Mouse (Mus musculus): ENCODE measurements around the gene Ruvbl1. TPM values are rescaled to one million over a fixed set of nuclear protein-coding genes. Genes with fewer than 3 reads are reported as not detected.

Ruvbl1 gene
- total and polyA plus RNA-seq, 3 experiments, result 156 to 169 (median 159) TPM

DNA sequence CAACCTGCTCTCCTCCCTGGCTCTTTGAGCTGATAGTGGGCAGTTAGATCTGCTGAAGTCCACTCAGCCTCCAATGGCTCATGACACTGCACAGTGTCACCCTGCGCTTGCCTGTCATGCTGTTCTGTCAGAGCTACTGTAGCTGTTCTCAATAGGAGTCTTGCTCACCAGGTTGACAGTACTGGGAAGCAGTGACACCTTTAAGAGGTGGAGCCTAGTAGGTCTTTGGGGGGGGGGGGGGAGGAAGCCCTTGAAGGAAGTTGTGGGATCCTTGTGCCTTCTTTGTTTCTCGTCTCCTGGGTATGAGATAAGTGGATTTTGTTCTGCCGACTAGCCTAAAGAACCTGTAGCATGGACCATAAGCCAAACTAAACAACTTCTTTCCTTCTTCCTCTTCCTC, 57.4 kb downstream of the Ruvbl1 start (continued):
- no peak for TF ChIP-seq CTCF (conservative IDR thresholded peaks at IDR 0.05 in 1 of 2, IDR thresholded peaks at IDR 0.05 in 1 of 2; ENCODE audit: low read depth in 2 of 2, low read length in 2 of 2)
- no peak for TF ChIP-seq POLR2AphosphoS2 (IDR thresholded peaks at IDR 0.05; ENCODE audit: low read depth, low read length)
- TF ChIP-seq MEF2A (IDR thresholded peaks at IDR 0.05; ENCODE audit: borderline replicate concordance, low read depth, low read length), result no peak
- TF ChIP-seq CHD2 (IDR thresholded peaks at IDR 0.05; ENCODE audit: low read length), result no peak; the same call in 1 of the 2 replicates
- TF ChIP-seq E2F4 (IDR thresholded peaks at IDR 0.05; ENCODE audit: insufficient replicate concordance, low read depth, low read length), result no peak

DNA sequence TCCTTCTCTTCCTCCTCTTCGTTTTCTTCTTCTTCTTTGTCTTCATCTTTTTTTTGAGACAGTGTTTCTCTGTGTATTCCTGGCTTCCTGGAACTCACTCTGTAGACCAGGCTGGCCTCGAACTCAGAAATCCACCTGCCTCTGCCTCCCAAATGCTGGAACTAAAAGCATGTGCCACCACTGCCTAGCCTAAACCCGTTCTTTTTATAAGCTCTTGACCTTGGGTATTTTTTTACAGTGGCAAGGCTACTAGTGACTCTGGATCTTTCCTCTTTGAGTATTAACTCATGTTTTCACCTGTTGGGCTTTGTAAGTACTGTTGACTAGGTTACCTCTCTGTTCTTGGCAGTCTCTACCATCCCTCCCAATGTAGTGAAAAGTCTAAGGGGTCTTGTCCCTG, 57.8 kb downstream of the Ruvbl1 start:
- TF ChIP-seq MAFK (IDR thresholded peaks at IDR 0.05; ENCODE audit: insufficient replicate concordance, low read length) (no peak), E2F4 (IDR thresholded peaks at IDR 0.05; ENCODE audit: insufficient replicate concordance, low read depth, low read length) (no peak), TBP (conservative IDR thresholded peaks at IDR 0.05; ENCODE audit: low read depth, low read length) (peak; percentile 73), MYC (IDR thresholded peaks at IDR 0.05; ENCODE audit: low read depth, low read length) (no peak), BHLHE40 (IDR thresholded peaks at IDR 0.05; ENCODE audit: low read depth, low read length) (no peak), POLR2AphosphoS2 (IDR thresholded peaks at IDR 0.05; ENCODE audit: low read depth, low read length) (no peak), CHD2 (IDR thresholded peaks at IDR 0.05; ENCODE audit: low read length) (no peak)
- H3K4me3 ChIP-seq (replicated peaks in 1 of 3; ENCODE audit: low read depth in 2 of 3, low read length in 2 of 3, poor library complexity in 1 of 3), result peak overlapping the region in 2 of 3 experiments; percentile 28 to 48
- H3K36me3 ChIP-seq (replicated peaks in 1 of 2; ENCODE audit: control insufficient read depth in 1 of 2, insufficient read depth in 1 of 2, low read length in 1 of 2), result no peaks in the 10 kb centered on the region
- H3K4me1 ChIP-seq (ENCODE audit: control insufficient read depth in 1 of 2, insufficient read depth in 2 of 2), result peaks cover 2 to 20% of the 10 kb centered on the region in 2 experiments; a peak in 3 of 4 replicates
- no peaks in the 10 kb centered on the region for H3K9me3 ChIP-seq (replicated peaks; ENCODE audit: low read length)
- no peak for DNase-seq (ENCODE audit: extremely low read depth)
- dilution Hi-C loops (cut with MboI; ENCODE audit: extremely low pct_ligation_motif_present, extremely low pct_unique_long_range_greater_than_20kb, low sequenced_read_pairs) (no loop called here), in situ Hi-C loops (cut with MboI; ENCODE audit: low pct_ligation_motif_present, low pct_unique_long_range_greater_than_20kb, low sequenced_read_pairs) (no loop called here)
- no peak overlapping the region for H3K27ac ChIP-seq (ENCODE audit: insufficient read depth, low read depth)
- H3K9ac ChIP-seq (ENCODE audit: insufficient read depth, low read depth), result peak overlapping the region; percentile 31; the same call in 1 of the 2 replicates
- H3K4me2 ChIP-seq (ENCODE audit: insufficient read depth, low read depth, poor library complexity, severe bottlenecking), result peak overlapping the region; percentile 67; the same call in 1 of the 2 replicates
- H3K27me3 ChIP-seq (replicated peaks), result no peaks in the 10 kb centered on the region
- peaks cover 5% of the 10 kb centered on the region for H3K79me2 ChIP-seq (replicated peaks; ENCODE audit: control insufficient read depth, extremely low read depth, insufficient read depth, poor library complexity, severe bottlenecking)

DNA sequence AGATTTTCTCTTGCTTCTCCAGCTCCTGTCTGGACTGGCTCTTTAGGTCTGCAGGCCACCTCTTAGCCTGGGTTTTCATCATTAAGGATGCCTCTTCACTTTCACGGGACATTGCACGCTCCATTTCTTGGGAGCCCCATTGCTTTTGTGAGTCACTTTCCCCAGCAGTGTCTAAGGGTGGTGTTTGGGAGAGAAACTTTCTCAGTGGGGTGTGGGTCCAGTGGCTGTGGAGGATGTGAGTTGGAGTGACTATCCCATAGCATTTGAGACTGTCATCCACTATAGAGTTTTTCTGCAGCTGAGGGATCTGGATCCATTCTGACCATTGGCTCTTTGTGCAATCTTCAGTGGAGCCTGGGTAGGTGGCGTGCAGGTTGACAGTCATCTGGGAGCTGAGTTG, 58.2 kb downstream of the Ruvbl1 start:
- Histone ChIP-seq H3K4me2 (ENCODE audit: insufficient read depth, low read depth, poor library complexity, severe bottlenecking) (no peak overlapping the region), H3K27me3 (replicated peaks) (no peaks in the 10 kb centered on the region), H3K9me3 (replicated peaks; ENCODE audit: low read length) (no peaks in the 10 kb centered on the region), H3K36me3 (replicated peaks in 1 of 2; ENCODE audit: control insufficient read depth in 1 of 2, insufficient read depth in 1 of 2, low read length in 1 of 2) (no peaks in the 10 kb centered on the region), H3K79me2 (replicated peaks; ENCODE audit: control insufficient read depth, extremely low read depth, insufficient read depth, poor library complexity, severe bottlenecking) (0 out of 2 replicates have a peak, but pooled peaks cover under 1% of the 10 kb centered on the region), H3K27ac (ENCODE audit: insufficient read depth, low read depth) (no peak overlapping the region), H3K4me3 (replicated peaks in 1 of 3; ENCODE audit: low read depth in 2 of 3, low read length in 2 of 3, poor library complexity in 1 of 3) (peak overlapping the region in 1 of 3 experiments; percentile 2), H3K9ac (ENCODE audit: insufficient read depth, low read depth) (peak overlapping the region; percentile 31; the same call in 1 of the 2 replicates), H3K4me1 (ENCODE audit: control insufficient read depth in 1 of 2, insufficient read depth in 2 of 2) (peaks cover 2 to 20% of the 10 kb centered on the region in 2 experiments; a peak in 3 of 4 replicates)
- no peak for DNase-seq (ENCODE audit: extremely low read depth)
- dilution Hi-C loops (cut with MboI; ENCODE audit: extremely low pct_ligation_motif_present, extremely low pct_unique_long_range_greater_than_20kb, low sequenced_read_pairs) (no loop called here), in situ Hi-C loops (cut with MboI; ENCODE audit: low pct_ligation_motif_present, low pct_unique_long_range_greater_than_20kb, low sequenced_read_pairs) (no loop called here)
- no peak for TF ChIP-seq SMC3 (IDR thresholded peaks at IDR 0.05; ENCODE audit: low read depth, low read length)
- no peak for TF ChIP-seq PAX5 (IDR thresholded peaks at IDR 0.05; ENCODE audit: low read length)
- TF ChIP-seq MAFK (IDR thresholded peaks at IDR 0.05; ENCODE audit: insufficient replicate concordance, low read length), result no peak
- TF ChIP-seq POLR2A (IDR thresholded peaks at IDR 0.05; ENCODE audit: low read depth, low read length), result no peak
- TF ChIP-seq NRF1 (IDR thresholded peaks at IDR 0.05; ENCODE audit: low read depth, low read length), result no peak
- TF ChIP-seq UBTF (IDR thresholded peaks at IDR 0.05; ENCODE audit: low read depth, low read length), result no peak
- no peak for TF ChIP-seq MAZ (IDR thresholded peaks at IDR 0.05; ENCODE audit: low read depth, low read length)
- TF ChIP-seq CTCF (conservative IDR thresholded peaks at IDR 0.05 in 1 of 2, IDR thresholded peaks at IDR 0.05 in 1 of 2; ENCODE audit: low read depth in 2 of 2, low read length in 2 of 2), result no peak
- no peak for TF ChIP-seq POLR2AphosphoS2 (IDR thresholded peaks at IDR 0.05; ENCODE audit: low read depth, low read length)
- TF ChIP-seq E2F4 (IDR thresholded peaks at IDR 0.05; ENCODE audit: insufficient replicate concordance, low read depth, low read length), result no peak
- no peak for TF ChIP-seq KAT2A (IDR thresholded peaks at IDR 0.05; ENCODE audit: insufficient replicate concordance, low read length)
- no peak for TF ChIP-seq ZKSCAN1 (IDR thresholded peaks at IDR 0.05; ENCODE audit: borderline replicate concordance, low read depth, low read length)
